Mouse (Mus musculus) embryonic fibroblast, embryonic 13.5 days (primary cell): Measurements from ENCODE around the gene Pknox2. TPM values are rescaled to one million over a fixed set of nuclear protein-coding genes. Genes with fewer than 3 reads are reported as not detected.

Source experiments
- H3K27ac ChIP-seq: 2 replicates; pipeline ENCODE4 v1.5.1; 2012; ENCODE audit warnings: low read length, control low read depth, inconsistent platforms; ENCODE audit not compliant: insufficient read depth
- H3K4me1 ChIP-seq: 2 replicates; pipeline ENCODE4 v1.6.1; 2011; ENCODE audit warnings: low read length; ENCODE audit not compliant: control insufficient read depth, insufficient read depth
- H3K4me3 ChIP-seq: 2 replicates; pipeline ENCODE4 v1.5.1; 2011; ENCODE audit warnings: mild to moderate bottlenecking, control low read depth, low read length; ENCODE audit not compliant: insufficient read depth
- CTCF ChIP-seq: IDR thresholded peaks from 2 replicates; pipeline ENCODE4 v1.5.1; 2011; ENCODE audit warnings: mild to moderate bottlenecking, control low read depth, low read length, moderate library complexity, borderline replicate concordance; ENCODE audit not compliant: insufficient read depth
- POLR2A ChIP-seq: IDR thresholded peaks from 2 replicates; pipeline ENCODE4 v1.6.1; 2011; ENCODE audit warnings: low read depth, mild to moderate bottlenecking, control low read depth, low read length, moderate library complexity
- polyA plus RNA-seq: library from polyadenylated mRNA; stranded (reverse); fragments of >200 nt; gene quantifications from 2 replicates; pipeline ENCODE4 v1.2.4, GENCODE M21; 2011; ENCODE audit warnings: low read depth; ENCODE audit not compliant: missing spikeins, insufficient read length

Gene Pknox2
- polyA plus RNA-seq, 1 experiment, result 23.7 TPM

- H3K27ac ChIP-seq, result no peak overlapping the region
- TF ChIP-seq CTCF (no peak), POLR2A (no peak)
- no peak overlapping the region for H3K4me3 ChIP-seq
- H3K4me1 ChIP-seq, result no peaks in the 10 kb centered on the region
Measured at GRCm38 (mm10) chr9:37123384-37123783, 23.8 kb downstream of the Pknox2 start.

GRCm38 (mm10) chr9:37122971-37123370 lies 24.2 kb downstream of the Pknox2 start:
- no peak overlapping the region for H3K27ac ChIP-seq
- TF ChIP-seq POLR2A, result no peak
- TF ChIP-seq CTCF, result no peak
- no peaks in the 10 kb centered on the region for H3K4me1 ChIP-seq
- no peak overlapping the region for H3K4me3 ChIP-seq

- no peak for TF ChIP-seq CTCF
- no peak for TF ChIP-seq POLR2A
- Histone ChIP-seq H3K27ac (no peak overlapping the region), H3K4me1 (no peaks in the 10 kb centered on the region), H3K4me3 (no peak overlapping the region)
Measured at GRCm38 (mm10) chr9:37122381-37122780, 24.8 kb downstream of the Pknox2 start.

- Histone ChIP-seq H3K4me3 (no peak overlapping the region), H3K4me1 (no peaks in the 10 kb centered on the region), H3K27ac (no peak overlapping the region; the same call in 1 of the 2 replicates)
- TF ChIP-seq POLR2A (no peak), CTCF (no peak)
Measured at GRCm38 (mm10) chr9:37121761-37122331, 25.4 kb downstream of the Pknox2 start.

- H3K4me1 ChIP-seq, result no peaks in the 10 kb centered on the region
Measured at GRCm38 (mm10) chr9:37120801-37121200, 26.4 kb downstream of the Pknox2 start.

GRCm38 (mm10) chr9:37117529-37117928 lies 29.7 kb downstream of the Pknox2 start:
- TF ChIP-seq CTCF, result no peak
- TF ChIP-seq POLR2A, result no peak
- H3K4me1 ChIP-seq, result no peaks in the 10 kb centered on the region
- no peak overlapping the region for H3K27ac ChIP-seq
- H3K4me3 ChIP-seq, result no peak overlapping the region

More at GRCm38 (mm10) chr9:37120801-37121200, 26.4 kb downstream of the Pknox2 start:
- no peak overlapping the region for H3K27ac ChIP-seq
- TF ChIP-seq CTCF (no peak), POLR2A (no peak)
- H3K4me3 ChIP-seq, result no peak overlapping the region

- Histone ChIP-seq H3K27ac (no peak overlapping the region), H3K4me3 (no peak overlapping the region), H3K4me1 (no peaks in the 10 kb centered on the region)
- TF ChIP-seq CTCF, result no peak
- no peak for TF ChIP-seq POLR2A
Measured at GRCm38 (mm10) chr9:37116632-37117413, 30.4 kb downstream of the Pknox2 start.

GRCm38 (mm10) chr9:37115820-37116219 lies 31.4 kb downstream of the Pknox2 start:
- Histone ChIP-seq H3K27ac (no peak overlapping the region), H3K4me1 (no peaks in the 10 kb centered on the region), H3K4me3 (no peak overlapping the region)
- TF ChIP-seq CTCF, result no peak
- no peak for TF ChIP-seq POLR2A

- Histone ChIP-seq H3K27ac (no peak overlapping the region), H3K4me3 (no peak overlapping the region), H3K4me1 (no peaks in the 10 kb centered on the region)
- TF ChIP-seq POLR2A (no peak), CTCF (peak; percentile 26; the same call in 1 of the 2 replicates)
Measured at GRCm38 (mm10) chr9:37114286-37115267, 32.6 kb downstream of the Pknox2 start.
